Mouse (Mus musculus) right cerebral cortex, postnatal 14 days (tissue): ENCODE results near the gene Dlk2.

Source experiments
- DNase-seq: peaks from one replicate; pipeline ENCODE4 v3.0.0; 2022

Gene Dlk2

DNA sequence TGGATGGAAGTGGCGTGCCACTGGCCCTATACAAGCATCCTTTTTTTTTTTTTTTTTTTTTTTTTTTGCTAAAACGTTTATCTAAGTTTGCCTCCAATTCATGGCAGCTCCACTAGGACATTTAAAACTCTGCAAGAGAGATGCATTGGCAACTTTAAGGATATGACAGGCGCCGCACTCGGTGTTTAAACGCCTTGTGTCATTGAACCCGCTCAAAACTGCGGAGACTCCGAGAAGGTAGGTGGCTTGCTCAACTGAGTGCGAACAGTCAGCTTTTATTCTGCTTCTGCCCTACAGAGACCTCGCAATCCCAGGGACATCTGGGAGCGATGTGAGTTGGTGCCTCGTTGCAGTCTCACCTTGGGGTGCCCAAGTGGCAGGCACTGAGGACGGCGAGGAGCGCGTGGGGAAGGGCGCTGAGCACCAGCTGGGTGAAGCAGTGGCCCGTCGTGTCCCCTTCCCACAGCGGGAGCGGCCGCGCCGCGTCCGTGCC lies 30.2 kb downstream of the Dlk2 start:
- DNase-seq, result no peak

DNA sequence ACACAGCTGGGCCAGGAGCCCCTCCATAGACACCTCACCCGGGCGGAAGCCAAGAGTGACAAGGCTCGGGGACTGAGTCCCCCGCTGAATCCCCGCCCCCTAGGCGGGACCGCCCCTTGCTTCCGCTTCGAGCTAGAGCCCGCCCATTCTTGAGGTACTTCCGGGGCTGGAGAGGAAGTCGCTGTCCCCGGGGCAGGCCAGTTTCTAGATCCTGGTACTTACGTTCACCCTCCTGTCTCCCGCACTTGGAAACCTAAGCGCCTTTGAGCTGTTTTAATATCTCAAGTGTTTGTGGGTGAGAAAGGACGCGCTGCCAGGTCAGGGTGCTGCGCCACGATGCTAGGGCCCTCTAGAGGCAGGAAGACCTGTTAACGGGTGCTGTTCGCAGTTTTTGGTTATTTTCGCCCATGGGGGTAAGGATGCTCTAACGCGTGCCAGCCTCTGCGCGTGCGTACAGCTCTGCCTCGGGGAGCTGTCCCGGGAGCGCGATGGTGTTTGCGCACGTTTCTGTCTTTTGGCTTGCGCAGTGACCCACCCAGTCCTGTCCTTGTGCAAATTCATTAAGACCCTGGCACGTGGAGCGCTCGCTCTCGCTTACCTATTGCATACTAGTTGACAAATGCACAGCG lies 30.8 kb downstream of the Dlk2 start, which contains the start of gene Abcc10:
TSS of gene Abcc10 (minus strand) at position 447 of the 629 bp plus-strand sequence.
- DNase-seq, result peak; percentile 89

DNA sequence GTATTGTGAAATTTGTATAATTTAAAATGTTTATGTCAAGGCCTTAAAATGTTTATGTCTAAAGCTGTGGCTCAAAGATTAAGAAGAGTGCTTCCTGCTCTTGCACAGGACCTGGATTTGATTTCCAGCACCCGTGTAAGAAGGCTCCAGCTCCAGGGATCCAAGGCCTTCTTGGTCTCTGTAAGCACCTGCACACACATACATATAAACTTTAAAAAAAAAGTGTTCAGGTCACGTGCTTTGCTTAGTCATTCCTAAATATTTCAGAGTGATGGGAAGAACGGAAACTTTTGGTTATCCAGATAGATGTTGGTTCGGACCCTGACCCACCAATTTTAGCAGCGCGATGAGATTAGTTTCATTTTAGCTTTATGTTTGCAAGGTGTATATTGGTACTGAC lies 31.5 kb downstream of the Dlk2 start:
- no peak for DNase-seq

DNA sequence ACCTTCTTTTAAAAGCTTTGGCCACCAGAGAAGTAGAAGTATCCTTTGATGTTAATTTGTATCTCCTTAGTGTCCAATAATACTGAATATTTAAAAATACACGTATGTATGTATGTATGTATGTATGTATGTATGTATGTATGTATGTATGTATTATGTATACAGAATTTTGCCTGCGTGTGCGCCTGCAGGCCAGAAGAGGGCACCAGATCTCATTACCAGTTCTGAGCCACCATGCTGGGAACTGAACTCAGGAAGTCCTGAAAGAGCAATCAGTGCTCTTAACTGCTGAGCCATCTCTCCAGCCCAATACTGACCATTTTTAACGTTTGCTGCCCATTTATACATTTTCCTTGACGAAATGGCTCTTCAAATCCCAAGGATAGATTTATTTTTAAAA lies 39.3 kb downstream of the Dlk2 start:
- no peak for DNase-seq

DNA sequence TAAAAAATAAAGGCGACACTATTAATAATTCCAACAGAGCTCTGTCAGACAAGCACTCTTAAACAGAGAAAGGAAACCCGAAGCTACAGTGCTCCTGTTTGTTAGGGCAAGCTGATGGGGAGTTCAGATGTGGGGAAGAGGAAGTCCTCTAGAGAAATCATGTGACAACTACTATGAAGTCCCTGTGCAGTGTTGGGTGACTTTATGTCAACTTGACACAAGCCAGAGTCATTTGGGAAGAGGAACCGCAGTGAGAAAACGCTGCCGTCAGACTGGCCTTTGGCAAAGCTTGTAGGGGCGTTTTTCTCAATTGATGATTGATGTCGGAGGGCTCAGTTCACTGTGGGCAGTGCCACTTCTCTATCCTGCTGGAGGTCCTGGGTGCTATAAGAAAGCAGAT lies 44.0 kb downstream of the Dlk2 start:
- DNase-seq, result no peak

DNA sequence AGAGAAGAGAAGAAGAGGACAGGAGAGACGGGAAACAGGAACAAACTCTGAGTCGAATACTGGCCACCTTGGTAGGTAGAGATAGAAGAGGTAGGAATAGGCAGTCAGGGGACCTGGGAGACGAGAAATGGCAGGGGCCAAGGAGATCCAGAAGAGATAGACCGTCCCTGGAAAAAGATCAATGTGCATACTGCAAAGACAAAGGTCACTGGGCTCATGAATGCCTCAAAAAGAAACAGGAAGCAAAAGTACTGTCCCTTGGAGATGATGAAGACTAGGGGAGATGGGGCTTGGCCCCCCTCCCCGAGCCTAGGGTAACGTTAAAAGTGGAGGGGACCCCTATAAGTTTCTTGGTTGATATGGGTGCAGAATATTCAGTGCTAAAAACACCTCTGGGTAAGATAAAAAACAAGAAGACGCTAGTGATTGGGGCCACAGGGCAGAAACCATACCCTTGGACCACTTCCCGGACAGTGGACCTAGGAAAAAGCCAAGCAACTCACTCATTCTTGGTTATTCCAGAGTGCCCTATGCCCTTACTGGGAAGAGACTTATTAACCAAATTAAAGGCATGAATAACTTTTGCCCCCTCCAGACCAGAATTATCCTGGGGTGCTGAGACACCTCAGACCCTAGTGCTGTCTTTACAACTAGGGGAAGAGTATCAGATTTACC lies 53.9 kb downstream of the Dlk2 start:
- DNase-seq, result no peak
